Mouse (Mus musculus): ENCODE data around the gene Otub2.
A peak's percentile ranks its signal among the peaks of the same experiment; 100 is the strongest.

Otub2 gene

GRCm38 (mm10) chr12:103388505-103389347 is at the start of gene Otub2:
Gene Otub2 (plus strand): TSS chr12:103388682.
- peak; percentile 93 for DNase-seq (ENCODE audit: low spot score)

GRCm38 (mm10) chr12:103341212-103341611 is 47.3 kb upstream of the Otub2 start:
- no peak for DNase-seq (ENCODE audit: low spot score)

GRCm38 (mm10) chr12:103343456-103343855 is 45.0 kb upstream of the Otub2 start:
- no peak for DNase-seq (ENCODE audit: low spot score)

- DNase-seq (ENCODE audit: low spot score): no peak
Measured at GRCm38 (mm10) chr12:103344934-103345333, 43.5 kb upstream of the Otub2 start.

GRCm38 (mm10) chr12:103346945-103347344 is 41.5 kb upstream of the Otub2 start:
- DNase-seq (ENCODE audit: low spot score): no peak

GRCm38 (mm10) chr12:103347406-103347805 is 41.1 kb upstream of the Otub2 start:
- no peak for DNase-seq (ENCODE audit: low spot score)

GRCm38 (mm10) chr12:103348506-103348905 is 40.0 kb upstream of the Otub2 start:
- peak; percentile 51 for DNase-seq (ENCODE audit: low spot score)

- no peak for DNase-seq (ENCODE audit: low spot score)
Measured at GRCm38 (mm10) chr12:103352735-103353134, 35.7 kb upstream of the Otub2 start.

- DNase-seq (ENCODE audit: low spot score): no peak
Measured at GRCm38 (mm10) chr12:103353538-103353937, 34.9 kb upstream of the Otub2 start.

GRCm38 (mm10) chr12:103355746-103356414 is 32.6 kb upstream of the Otub2 start, which contains the start of gene Asb2:
Gene Asb2 (minus strand): TSS chr12:103356001.
- DNase-seq (ENCODE audit: low spot score): no peak

GRCm38 (mm10) chr12:103356415-103356748 is 32.1 kb upstream of the Otub2 start:
- no peak for DNase-seq (ENCODE audit: low spot score)

GRCm38 (mm10) chr12:103358216-103358615 is 30.3 kb upstream of the Otub2 start:
- DNase-seq (ENCODE audit: low spot score): no peak

GRCm38 (mm10) chr12:103358951-103359801 is 29.3 kb upstream of the Otub2 start:
- no peak for DNase-seq (ENCODE audit: low spot score)

- DNase-seq (ENCODE audit: low spot score): no peak
Measured at GRCm38 (mm10) chr12:103360812-103361211, 27.7 kb upstream of the Otub2 start.

GRCm38 (mm10) chr12:103361539-103362307 is 26.8 kb upstream of the Otub2 start:
- no peak for DNase-seq (ENCODE audit: low spot score)

GRCm38 (mm10) chr12:103362336-103362735 is 26.1 kb upstream of the Otub2 start:
- DNase-seq (ENCODE audit: low spot score): no peak

GRCm38 (mm10) chr12:103367171-103367570 is 21.3 kb upstream of the Otub2 start:
- DNase-seq (ENCODE audit: low spot score): no peak

GRCm38 (mm10) chr12:103367620-103368325 is 20.7 kb upstream of the Otub2 start:
- DNase-seq (ENCODE audit: low spot score): peak; percentile 41

- no peak for DNase-seq (ENCODE audit: low spot score)
Measured at GRCm38 (mm10) chr12:103368326-103368669, 20.2 kb upstream of the Otub2 start.

- DNase-seq (ENCODE audit: low spot score): no peak
Measured at GRCm38 (mm10) chr12:103368777-103369176, 19.7 kb upstream of the Otub2 start.

- no peak for DNase-seq (ENCODE audit: low spot score)
Measured at GRCm38 (mm10) chr12:103370861-103371260, 17.6 kb upstream of the Otub2 start.
